Mouse (Mus musculus) heart, postnatal 14 days (tissue): Measurements from ENCODE around the gene Rnf19b. TPM values are rescaled to one million over a fixed set of nuclear protein-coding genes. Genes with fewer than 3 reads are reported as not detected.
A peak's percentile ranks its signal among the peaks of the same experiment; 100 is the strongest.

ENCODE experiments used
- DNase-seq, 2 experiments: peaks; one replicate each; pipeline ENCODE4 v3.0.0; 2021 to 2022
- intact Hi-C: fragments of 180-260 bp; cut with DNase I; formaldehyde crosslinking; loops from one replicate; pipeline ENCODE4 v1.15.1; 2025
- total RNA-seq, 2 experiments: library from RNA; stranded (reverse); gene quantifications; 2 replicates each; pipeline ENCODE4 v1.2.3; 2021

The Rnf19b gene
- total RNA-seq, 2 experiments from 2014 or later = 19.5 to 19.6 TPM

DNA sequence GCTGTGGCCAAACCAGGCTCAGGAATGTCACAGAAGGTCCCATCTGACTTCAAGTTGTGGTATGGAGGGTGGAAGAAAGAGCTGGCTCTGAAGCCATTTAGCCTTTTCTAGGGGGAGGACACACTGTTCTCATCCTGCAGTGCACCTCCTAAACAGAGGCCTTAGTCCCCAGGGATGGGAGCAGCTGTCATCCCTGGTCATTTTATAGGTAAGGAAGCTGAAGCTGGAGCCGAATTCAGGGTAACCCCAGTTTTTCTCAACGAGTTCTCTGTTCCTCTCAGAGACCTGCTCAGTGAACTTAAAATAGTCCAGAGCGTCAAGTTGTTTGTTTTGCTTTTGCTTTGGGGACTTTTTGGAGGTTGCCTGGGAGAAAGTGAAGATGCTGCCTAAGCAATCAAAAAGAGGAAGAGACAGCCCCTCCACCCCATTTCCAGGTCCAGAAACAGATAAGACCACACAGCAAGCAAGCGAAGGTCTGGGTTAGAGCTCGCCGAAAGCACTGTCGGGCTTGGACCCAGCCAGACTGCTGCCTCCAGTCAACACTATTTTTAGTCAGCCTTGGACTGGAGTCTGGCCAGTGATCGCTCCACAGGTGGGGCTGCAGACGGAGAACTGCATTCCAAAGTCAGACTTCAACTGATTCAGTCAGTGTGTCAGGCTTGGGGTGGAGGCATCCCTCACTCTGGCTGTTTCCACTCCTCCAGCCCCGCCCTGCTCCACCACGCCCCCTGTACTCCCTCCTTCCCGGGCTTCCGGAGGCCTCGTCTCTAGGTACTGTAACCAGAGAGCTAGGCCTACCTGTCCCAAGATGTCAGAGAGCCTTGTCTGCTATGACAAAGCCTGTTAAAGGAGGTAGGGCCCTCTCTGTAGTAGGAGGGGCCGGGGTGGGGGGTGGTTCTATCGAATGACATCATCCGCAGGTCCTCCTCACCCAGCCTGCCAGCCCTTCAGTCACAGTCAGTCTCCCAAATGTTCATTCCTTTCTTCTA, 24.8 kb upstream of the Rnf19b start:
- peak; percentile 57 to 67 for DNase-seq
- intact Hi-C loops = no loop called here

- intact Hi-C loops = no loop called here
These were observed 23.8 kb upstream of the Rnf19b start for GRCm38 (mm10) chr4:129034224-129034623.

DNA sequence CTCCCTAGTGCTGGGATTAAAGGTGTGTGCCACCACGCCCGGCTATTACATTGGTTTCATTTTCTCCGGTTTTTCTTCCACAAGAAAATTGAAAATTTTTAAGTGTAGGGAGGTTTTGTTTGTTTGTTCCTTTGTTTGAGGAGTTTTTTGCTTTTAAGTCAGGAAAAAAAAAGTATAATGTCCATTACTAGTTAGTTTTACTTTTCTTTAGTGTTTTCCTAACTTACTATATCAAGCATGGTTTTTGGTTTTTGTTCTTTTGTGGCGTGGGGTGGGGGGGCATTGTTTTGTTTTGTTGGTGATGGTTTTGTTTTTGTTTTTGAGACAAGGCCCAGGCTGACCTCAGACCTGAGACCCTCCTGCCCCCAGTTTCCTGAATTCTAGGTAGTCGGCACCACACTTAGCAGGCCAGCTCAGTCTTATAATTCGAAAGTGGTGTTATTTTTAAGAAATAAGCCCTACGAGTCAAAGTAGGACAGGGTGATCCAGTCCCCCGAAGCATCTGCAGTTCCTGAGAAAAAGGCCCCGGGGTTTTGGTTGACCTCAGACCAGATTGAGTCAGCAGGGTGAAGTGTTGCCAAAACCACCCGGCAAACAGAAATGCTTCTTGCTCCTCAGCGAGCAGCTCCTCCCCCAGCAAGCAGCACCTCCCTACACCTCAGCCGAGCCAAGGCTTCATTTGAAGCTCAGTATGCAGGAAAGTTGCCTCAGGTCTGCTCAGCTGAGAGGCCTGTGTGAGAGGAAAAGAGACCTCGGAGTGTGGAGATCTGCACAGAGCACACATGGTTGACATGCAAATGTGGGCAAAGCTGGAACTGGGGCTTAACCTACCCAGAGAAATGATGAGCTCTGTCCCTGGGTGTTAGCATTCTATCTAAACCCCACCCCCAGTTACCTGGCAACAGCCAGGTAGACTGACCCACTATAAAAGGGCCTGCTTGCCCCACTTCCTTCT, 23.1 kb upstream of the Rnf19b start:
- intact Hi-C loops = no loop called here
- peak; percentile 60 to 67 for DNase-seq

More at GRCm38 (mm10) chr4:129034224-129034623, 23.8 kb upstream of the Rnf19b start:
- DNase-seq = no peak

DNA sequence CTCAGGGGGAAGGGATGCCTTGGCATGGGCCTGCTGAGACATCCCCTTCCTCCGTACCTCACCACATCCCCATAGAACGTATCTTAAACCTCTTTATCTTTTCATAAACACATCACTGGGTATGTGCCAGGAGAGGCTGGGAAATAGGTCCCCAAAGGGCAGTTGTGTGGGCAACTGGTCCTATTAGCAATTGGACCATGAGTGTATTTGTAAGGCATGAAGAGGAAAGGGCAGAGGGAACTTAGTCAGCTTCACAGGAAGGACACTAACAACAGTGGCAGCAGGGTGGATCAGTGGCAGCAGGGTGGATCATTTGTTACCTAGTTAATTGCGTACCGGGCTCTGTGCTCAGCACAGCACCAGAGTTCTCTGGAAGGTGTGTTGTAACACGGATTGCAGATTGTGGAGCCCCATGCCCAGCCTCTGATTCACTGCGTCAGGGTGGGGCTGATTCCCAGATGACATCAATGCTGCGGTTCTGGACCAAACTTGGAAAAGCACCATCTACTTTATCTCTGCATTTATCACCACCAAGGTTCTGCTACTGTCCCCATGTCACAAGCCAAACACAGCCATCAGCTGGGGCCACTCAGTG, 22.1 kb upstream of the Rnf19b start:
- intact Hi-C loops = no loop called here
- no peak for DNase-seq

- intact Hi-C loops = no loop called here
- no peak for DNase-seq
These were observed 10.2 kb upstream of the Rnf19b start for GRCm38 (mm10) chr4:129047721-129048421.

DNA sequence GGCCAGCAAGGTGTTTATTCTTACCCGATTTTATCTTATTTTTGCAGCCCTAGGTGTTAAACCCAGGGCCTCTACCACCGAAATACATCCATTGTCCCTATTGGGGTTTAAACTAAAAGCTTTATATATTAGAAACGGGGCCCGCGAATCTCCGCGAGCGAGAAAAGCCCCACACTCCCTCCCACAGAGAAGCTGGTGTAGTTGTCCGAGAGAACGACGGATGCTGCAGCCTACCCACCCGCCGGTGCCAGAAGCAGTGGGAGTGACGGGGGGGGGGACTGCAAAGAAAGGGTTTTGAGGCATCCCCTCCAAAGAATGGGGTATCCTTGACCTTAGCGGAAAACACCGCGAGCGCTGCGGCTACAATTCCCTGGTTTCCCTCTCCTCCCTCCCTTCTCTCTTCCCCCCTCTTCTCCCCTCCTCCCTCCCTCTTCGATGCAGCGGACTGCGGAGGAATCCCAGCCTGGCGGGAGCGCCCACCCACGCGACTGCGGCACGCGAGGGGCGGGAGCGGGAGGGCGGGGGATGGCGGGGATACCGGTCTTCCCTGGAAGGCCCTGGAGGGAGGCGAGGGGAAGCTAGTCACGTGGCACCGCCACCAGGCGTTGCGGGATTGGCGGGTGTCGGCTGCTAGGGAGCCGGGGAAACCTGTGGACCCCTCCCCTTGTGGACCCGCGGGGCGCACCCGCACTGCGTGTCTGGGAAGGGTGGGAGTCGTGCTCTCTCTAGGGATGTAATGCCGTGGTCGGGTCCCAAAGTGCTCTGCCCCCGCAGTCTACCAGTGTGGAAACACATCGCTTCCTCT, 9.4 kb upstream of the Rnf19b start:
- peak; percentile 62 to 65 for DNase-seq
- intact Hi-C loops = no loop called here

- intact Hi-C loops = loop anchor here (10.0 kb wide), 1 partner anchor 305 kb away; no protein-coding TSS in a partner anchor
These were observed 8.6 kb upstream of the Rnf19b start for GRCm38 (mm10) chr4:129049306-129050011.

DNA sequence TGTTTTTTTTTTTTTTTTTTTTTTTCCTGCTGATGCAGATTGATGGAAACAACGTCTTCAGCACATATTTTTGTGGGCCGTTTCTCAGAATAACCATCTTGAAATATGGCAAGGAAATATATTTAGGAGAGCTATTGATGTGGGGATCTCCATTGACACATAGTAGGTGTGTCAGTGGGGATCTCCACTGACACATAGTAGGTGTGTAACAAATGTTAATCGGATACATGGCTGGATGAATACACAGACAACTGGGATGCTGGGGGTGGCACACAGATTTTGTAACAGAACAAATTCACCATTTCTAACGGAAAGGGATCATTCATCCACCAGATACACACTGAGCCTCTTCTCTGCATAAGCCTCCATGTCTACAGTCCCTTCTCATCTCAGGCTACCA, 7.7 kb upstream of the Rnf19b start:
- no peak for DNase-seq
- intact Hi-C loops = loop anchor here (10.0 kb wide), 1 partner anchor 306 kb away; no protein-coding TSS in a partner anchor

More at GRCm38 (mm10) chr4:129049306-129050011, 8.6 kb upstream of the Rnf19b start:
- no peak for DNase-seq

DNA sequence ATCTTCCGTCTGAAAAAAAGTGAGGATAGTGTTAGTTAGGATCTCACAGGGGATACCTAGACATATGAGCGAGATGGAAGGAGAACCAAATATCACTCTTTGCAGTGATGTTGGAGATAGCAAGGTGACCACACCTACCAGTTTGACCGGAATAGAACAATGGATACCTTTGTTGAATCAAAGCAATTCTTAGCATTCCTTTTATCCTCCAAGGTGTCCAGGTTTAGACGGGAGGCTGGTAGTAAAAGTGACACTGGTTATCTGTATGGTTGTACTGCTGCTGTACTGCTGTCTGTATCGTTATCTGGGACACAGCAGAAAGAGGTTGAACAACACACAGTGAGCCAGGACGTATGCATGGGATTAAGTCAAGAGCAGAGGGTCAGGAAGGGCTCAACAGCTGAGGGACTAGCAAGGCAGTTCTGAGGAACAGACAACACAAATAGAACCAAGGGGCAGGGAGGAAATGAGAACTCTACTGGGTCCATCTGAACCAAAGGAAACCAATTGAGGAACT, 7.1 kb upstream of the Rnf19b start:
- intact Hi-C loops = loop anchor here (10.0 kb wide), 1 partner anchor 306 kb away; no protein-coding TSS in a partner anchor

DNA sequence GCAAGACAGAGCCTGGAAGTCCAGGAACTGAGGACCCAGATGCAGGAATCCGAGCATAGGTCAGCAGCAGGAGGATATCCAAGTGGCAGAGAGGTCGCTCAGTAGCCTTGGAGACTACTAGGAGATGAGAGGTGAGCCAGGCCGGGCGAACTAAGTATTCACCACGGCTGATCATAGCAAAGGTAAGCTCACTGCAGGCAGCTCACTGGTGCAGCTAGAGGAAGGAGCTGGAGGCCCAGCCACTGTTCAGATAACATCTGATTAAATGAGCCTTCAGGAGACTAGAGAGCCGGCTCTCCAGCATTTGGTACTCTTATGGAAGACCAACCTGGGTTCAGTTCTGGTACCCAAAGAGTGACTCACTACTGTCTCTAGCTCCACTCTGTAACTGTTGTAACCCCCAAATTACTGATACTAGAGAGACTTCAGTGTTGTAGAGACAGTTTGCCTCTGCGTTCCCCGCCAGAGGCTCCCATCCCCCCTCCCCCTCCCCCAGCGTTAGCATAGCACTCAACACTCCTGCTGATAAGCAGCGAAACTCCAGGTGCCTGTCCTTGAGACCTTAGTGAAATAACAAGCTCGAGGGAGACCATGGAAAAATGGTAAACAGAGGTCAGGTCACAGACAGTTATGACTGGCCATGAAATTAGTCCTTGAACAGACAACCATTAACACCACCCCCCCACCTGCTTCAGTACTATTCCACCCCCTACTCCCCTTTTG, 6.4 kb upstream of the Rnf19b start:
- DNase-seq = no peak
- intact Hi-C loops = loop anchor here (10.0 kb wide), 1 partner anchor 307 kb away; no protein-coding TSS in a partner anchor

More for the DNA sequence above, 7.1 kb upstream of the Rnf19b start:
- no peak for DNase-seq

DNA sequence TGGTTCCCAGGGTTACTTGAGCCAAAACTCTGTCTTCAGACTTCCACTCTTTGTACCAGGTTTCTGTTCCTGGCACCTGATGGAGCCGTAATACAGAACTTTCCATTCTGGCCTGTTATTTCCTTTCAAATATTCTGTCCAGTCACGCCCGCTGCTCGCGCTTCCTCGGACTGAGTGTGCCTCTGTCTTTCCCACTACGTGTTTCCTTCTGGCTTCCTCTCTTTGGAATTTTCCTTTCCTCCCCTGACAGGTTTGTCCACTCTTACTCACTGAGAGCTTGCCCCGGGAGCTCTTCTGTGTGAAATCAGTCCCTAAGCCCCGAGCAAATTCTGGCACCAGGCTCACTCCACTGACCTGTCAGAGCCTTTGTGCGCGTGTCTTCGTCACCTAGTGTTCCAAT, 3.3 kb upstream of the Rnf19b start:
- intact Hi-C loops = loop anchor here (10.0 kb wide), 1 partner anchor 310 kb away; no protein-coding TSS in a partner anchor
- no peak for DNase-seq

- no peak for DNase-seq
- intact Hi-C loops = loop anchor here (10.0 kb wide), 1 partner anchor 311 kb away; no protein-coding TSS in a partner anchor
These were observed 2.5 kb upstream of the Rnf19b start for GRCm38 (mm10) chr4:129055562-129055961.

- intact Hi-C loops = loop anchor here (1.0 to 10.0 kb wide), 3 partner anchors 33 to 313 kb away; no protein-coding TSS in a partner anchor
These were observed 401 bp upstream of the Rnf19b start for GRCm38 (mm10) chr4:129057533-129058206.

GRCm38 (mm10) chr4:129059125-129059551, 1.1 kb downstream of the Rnf19b start:
- no peak for DNase-seq
- intact Hi-C loops = loop anchor here (2.0 to 10.0 kb wide), 2 partner anchors 34 to 314 kb away; no protein-coding TSS in a partner anchor

More at GRCm38 (mm10) chr4:129057533-129058206, 401 bp upstream of the Rnf19b start:
- DNase-seq = peak; percentile 99

GRCm38 (mm10) chr4:129059922-129060321, 1.9 kb downstream of the Rnf19b start:
- DNase-seq = no peak
- intact Hi-C loops = loop anchor here (2.0 to 10.0 kb wide), 2 partner anchors 35 to 315 kb away; no protein-coding TSS in a partner anchor

DNA sequence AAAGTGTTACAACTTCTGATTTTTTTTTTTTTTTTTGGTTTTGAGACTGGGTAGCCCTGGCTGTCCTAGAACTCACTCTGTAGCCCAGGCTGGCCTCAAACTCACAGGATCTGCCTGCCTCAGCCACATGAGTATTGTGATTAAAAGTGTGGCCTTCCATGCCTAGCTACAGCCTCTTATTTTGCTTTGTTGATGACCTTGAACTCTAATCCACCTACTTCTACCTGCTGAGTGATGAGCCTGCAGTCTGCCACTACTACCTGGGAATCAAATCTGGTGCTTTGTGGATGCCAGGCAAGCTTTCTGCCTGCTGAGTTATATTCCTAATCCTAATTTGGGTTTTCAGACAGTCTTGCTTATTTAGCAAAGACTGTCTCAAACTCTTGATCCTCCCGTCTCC, 3.4 kb downstream of the Rnf19b start:
- DNase-seq = no peak
- intact Hi-C loops = no loop called here
